Mouse (Mus musculus) urinary bladder, postnatal 4 days (tissue): Measurements from ENCODE around the gene Olfr1224-ps1.
"Not testable (repeated sequence)": the region's sequence is repeated elsewhere in the genome, so short reads cannot be mapped to it uniquely, and the experiment has no call there.

ENCODE experiments used
- DNase-seq, 2 experiments: peaks; one replicate each; pipeline ENCODE4 v3.0.0; 2021 to 2022; ENCODE audit warnings: low spot score in 2 of 2

Gene Olfr1224-ps1

GRCm38 (mm10) chr2:89163991-89164390 is at the start of gene Olfr1224-ps1:
Olfr1224-ps1 (minus strand) TSS chr2:89164091.
- DNase-seq: not testable (repeated sequence)

- no peak for DNase-seq
Measured at GRCm38 (mm10) chr2:89199948-89200347, 36.1 kb upstream of the Olfr1224-ps1 start, which contains the start of gene Olfr1226. Olfr1226 (minus strand) TSS chr2:89200048.

GRCm38 (mm10) chr2:89196325-89196982 is 32.6 kb upstream of the Olfr1224-ps1 start:
- no peak for DNase-seq

- DNase-seq: no peak
Measured at GRCm38 (mm10) chr2:89174569-89174968, 10.7 kb upstream of the Olfr1224-ps1 start, which contains the start of gene Olfr1225. Olfr1225 (minus strand) TSS chr2:89174669.

- DNase-seq: not testable (repeated sequence)
Measured at GRCm38 (mm10) chr2:89164711-89165110, 820 bp upstream of the Olfr1224-ps1 start.

GRCm38 (mm10) chr2:89151460-89151859 is 12.4 kb downstream of the Olfr1224-ps1 start, which contains the start of gene Olfr1223:
Olfr1223 (minus strand) TSS chr2:89151560.
- no peak for DNase-seq

GRCm38 (mm10) chr2:89132954-89133353 is 30.9 kb downstream of the Olfr1224-ps1 start, which contains the start of gene Olfr1222:
Olfr1222 (minus strand) TSS chr2:89133054.
- DNase-seq: no peak

GRCm38 (mm10) chr2:89117183-89117582 is 46.7 kb downstream of the Olfr1224-ps1 start, which contains the start of gene Olfr1221:
Olfr1221 (minus strand) TSS chr2:89117283.
- DNase-seq: no peak

- no peak for DNase-seq
Measured at GRCm38 (mm10) chr2:89106735-89107134, 57.2 kb downstream of the Olfr1224-ps1 start, which contains the start of gene Olfr1220. Olfr1220 (minus strand) TSS chr2:89106835.

GRCm38 (mm10) chr2:89105651-89106050 is 58.2 kb downstream of the Olfr1224-ps1 start:
- no peak for DNase-seq
